Mouse (Mus musculus) kidney, embryonic 14.5 days (tissue): Measurements from ENCODE around the gene Cbarp. TPM values are rescaled to one million over a fixed set of nuclear protein-coding genes. Genes with fewer than 3 reads are reported as not detected.
A peak's percentile ranks its signal among the peaks of the same experiment; 100 is the strongest.

ENCODE experiments used
- ATAC-seq: fragments of 200-750 bp; cut with Nextera tagmentation; 2 replicates; pipeline ENCODE4 v1.8.0; 2017; ENCODE audit warnings: moderate number of reproducible peaks, mild to moderate bottlenecking, moderate TSS enrichment, moderate library complexity; ENCODE audit not compliant: low FRiP score, low TSS enrichment
- H3K27ac ChIP-seq: fragments of 300-500 bp; sonication (generic); 2 replicates; pipeline ENCODE4 v1.5.1; 2014; ENCODE audit warnings: low read depth, mild to moderate bottlenecking, low read length, moderate library complexity, mixed read lengths
- H3K27me3 ChIP-seq: fragments of 300-500 bp; sonication (generic); 2 replicates; pipeline ENCODE4 v1.6.1; 2014; ENCODE audit warnings: mild to moderate bottlenecking, low read length; ENCODE audit not compliant: control insufficient read depth, insufficient read depth
- H3K36me3 ChIP-seq: fragments of 300-500 bp; sonication (generic); 2 replicates; pipeline ENCODE4 v1.6.1; 2014; ENCODE audit warnings: low read length, mixed read lengths; ENCODE audit not compliant: control insufficient read depth, insufficient read depth
- H3K4me1 ChIP-seq: fragments of 300-500 bp; sonication (generic); 2 replicates; pipeline ENCODE4 v1.6.1; 2014; ENCODE audit warnings: low read length, mixed read lengths; ENCODE audit not compliant: control insufficient read depth, insufficient read depth
- H3K4me2 ChIP-seq: fragments of 300-500 bp; sonication (generic); replicated peaks from 2 replicates; pipeline ENCODE4 v1.6.1; 2014; ENCODE audit warnings: low read depth, mild to moderate bottlenecking, low read length
- H3K4me3 ChIP-seq: fragments of 300-500 bp; sonication (generic); 2 replicates; pipeline ENCODE4 v1.5.1; 2014; ENCODE audit warnings: mild to moderate bottlenecking, low read length
- H3K9ac ChIP-seq: fragments of 300-500 bp; sonication (generic); 2 replicates; pipeline ENCODE4 v1.6.1; 2014; ENCODE audit warnings: low read depth, mild to moderate bottlenecking, low read length, moderate library complexity
- H3K9me3 ChIP-seq: fragments of 300-500 bp; sonication (generic); 2 replicates; pipeline ENCODE4 v1.6.1; 2016; ENCODE audit warnings: low read length; ENCODE audit not compliant: control insufficient read depth
- WGBS: fragments of 180-500 bp; shearing (Covaris S2); extraction: QIAGEN DNeasy Blood & Tissue Kit; methylation state at CpG from one replicate; pipeline ENCODE4 v1.1.7; 2014; 5-methylcytosine and 5-hydroxymethylcytosine counted together
- polyA plus RNA-seq: library from polyadenylated mRNA; unstranded; fragments of >200 nt; fragmentation: Nextera tagmentation; extraction: Ambion mirVana; gene quantifications from 2 replicates; pipeline ENCODE4 v1.2.1, GENCODE M21; 2014

The Cbarp gene
- polyA plus RNA-seq, 1 experiment from 2014 or later = 8.4 TPM

GRCm38 (mm10) chr10:80150226-80151210, 9.9 kb upstream of the Cbarp start:
- H3K9me3 ChIP-seq = no peaks in the 10 kb centered on the region
- under 1% methylated on average over 48 of the region's 71 CpGs for WGBS
- peaks cover 55% of the 10 kb centered on the region for H3K36me3 ChIP-seq
- ATAC-seq = no peak
- peak overlapping the region; percentile 87 for H3K4me2 ChIP-seq
- peaks cover 57% of the 10 kb centered on the region for H3K4me1 ChIP-seq
- H3K4me3 ChIP-seq = peak overlapping the region; percentile 97
- H3K27me3 ChIP-seq = no peaks in the 10 kb centered on the region
- peak overlapping the region; percentile 99 for H3K27ac ChIP-seq
- H3K9ac ChIP-seq = peak overlapping the region; percentile 99

- WGBS = under 1% methylated on average over 88 of the region's 88 CpGs
- peaks cover 55% of the 10 kb centered on the region for H3K36me3 ChIP-seq
- H3K9ac ChIP-seq = peak overlapping the region; percentile 99
- peak overlapping the region; percentile 87 for H3K4me2 ChIP-seq
- H3K27me3 ChIP-seq = no peaks in the 10 kb centered on the region
- peak overlapping the region; percentile 99 for H3K27ac ChIP-seq
- peak overlapping the region; percentile 97 for H3K4me3 ChIP-seq
- ATAC-seq = peak; percentile 78
- H3K9me3 ChIP-seq = no peaks in the 10 kb centered on the region
- peaks cover 49% of the 10 kb centered on the region for H3K4me1 ChIP-seq
These were observed 8.9 kb upstream of the Cbarp start for GRCm38 (mm10) chr10:80149291-80150225.

- H3K4me1 ChIP-seq = peaks cover 41% of the 10 kb centered on the region
- H3K27me3 ChIP-seq = no peaks in the 10 kb centered on the region
- WGBS = under 1% methylated on average over 53 of the region's 57 CpGs
- H3K27ac ChIP-seq = peak overlapping the region; percentile 98
- H3K4me2 ChIP-seq = peak overlapping the region; percentile 87
- peak; percentile 43 for ATAC-seq
- H3K4me3 ChIP-seq = peak overlapping the region; percentile 97
- peak overlapping the region; percentile 72 for H3K9ac ChIP-seq
- H3K9me3 ChIP-seq = no peaks in the 10 kb centered on the region
- peaks cover 55% of the 10 kb centered on the region for H3K36me3 ChIP-seq
These were observed 8.1 kb upstream of the Cbarp start for GRCm38 (mm10) chr10:80148610-80149290.

- Histone ChIP-seq H3K9ac (peak within 1 kb of the TSS; percentile 72), H3K27ac (peak within 1 kb of the TSS; percentile 98), H3K4me2 (peak within 1 kb of the TSS; percentile 87), H3K36me3 (peaks cover 51% of the 10 kb centered on the region), H3K4me3 (peak within 1 kb of the TSS; percentile 97), H3K27me3 (no peaks in the 10 kb centered on the region), H3K9me3 (no peaks in the 10 kb centered on the region), H3K4me1 (peaks cover 34% of the 10 kb centered on the region)
- 2% methylated on average over 39 of the region's 42 CpGs for WGBS
- peak; percentile 53 for ATAC-seq
These were observed 7.3 kb upstream of the Cbarp start, which contains the start of gene Midn for GRCm38 (mm10) chr10:80147719-80148601. Gene Midn (plus strand): TSS chr10:80148272.

- peak overlapping the region; percentile 98 for H3K27ac ChIP-seq
- H3K4me3 ChIP-seq = peak overlapping the region; percentile 97
- H3K36me3 ChIP-seq = peaks cover 45% of the 10 kb centered on the region
- no peaks in the 10 kb centered on the region for H3K27me3 ChIP-seq
- H3K4me2 ChIP-seq = peak overlapping the region; percentile 87
- peak overlapping the region; percentile 72 for H3K9ac ChIP-seq
- H3K4me1 ChIP-seq = peaks cover 29% of the 10 kb centered on the region
- H3K9me3 ChIP-seq = no peaks in the 10 kb centered on the region
- WGBS = 74% methylated on average over 5 of the region's 5 CpGs
- peak; percentile 0; the same call in 1 of the 2 replicates for ATAC-seq
These were observed 6.6 kb upstream of the Cbarp start for GRCm38 (mm10) chr10:80147146-80147718.

- H3K27me3 ChIP-seq = no peaks in the 10 kb centered on the region
- H3K9me3 ChIP-seq = no peaks in the 10 kb centered on the region
- H3K27ac ChIP-seq = peak overlapping the region; percentile 98; the same call in 1 of the 2 replicates
- 0 out of 2 replicates have a peak overlapping the region, but pooled peaks have one; percentile 6 for H3K4me3 ChIP-seq
- no peak for ATAC-seq
- whole genome bisulfite sequencing = 61% methylated on average over 4 of the region's 4 CpGs
- H3K36me3 ChIP-seq = peaks cover 39% of the 10 kb centered on the region
- H3K4me1 ChIP-seq = peaks cover 27% of the 10 kb centered on the region
- no peak overlapping the region for H3K4me2 ChIP-seq
- H3K9ac ChIP-seq = no peak overlapping the region
These were observed 6.0 kb upstream of the Cbarp start for GRCm38 (mm10) chr10:80146568-80147011.

- peaks cover 30% of the 10 kb centered on the region for H3K4me1 ChIP-seq
- H3K4me2 ChIP-seq = no peak overlapping the region
- peaks cover 33% of the 10 kb centered on the region for H3K36me3 ChIP-seq
- peak overlapping the region; percentile 7; the same call in 1 of the 2 replicates for H3K27ac ChIP-seq
- H3K27me3 ChIP-seq = no peaks in the 10 kb centered on the region
- H3K9me3 ChIP-seq = no peaks in the 10 kb centered on the region
- WGBS = 85% methylated on average over 6 of the region's 6 CpGs
- ATAC-seq = no peak
- H3K9ac ChIP-seq = no peak overlapping the region
- H3K4me3 ChIP-seq = no peak overlapping the region
These were observed 5.3 kb upstream of the Cbarp start for GRCm38 (mm10) chr10:80145896-80146295.
